Mouse (Mus musculus) CH12.LX (cell line): ENCODE data around the gene Ttn. TPM values are rescaled to one million over a fixed set of nuclear protein-coding genes. Genes with fewer than 3 reads are reported as not detected.

Experiments
- DNase-seq: peaks from one replicate; pipeline ENCODE4 v3.0.0-alpha.2; 2013; ENCODE audit errors: extremely low read depth
- H3K27ac ChIP-seq: 2 replicates; pipeline ENCODE4 v1.5.1; 2012; ENCODE audit warnings: low read depth, mild to moderate bottlenecking, control low read depth, moderate library complexity; ENCODE audit not compliant: insufficient read depth
- H3K27me3 ChIP-seq: replicated peaks from 2 replicates; pipeline ENCODE3; 2012; ENCODE audit warnings: inconsistent platforms
- H3K36me3 ChIP-seq, 2 experiments: replicated peaks in 1 of 2; 2 replicates each; pipeline versions ENCODE3 to v1.6.1; 2012; ENCODE audit warnings: inconsistent platforms in 1 of 2, low read length in 1 of 2, mild to moderate bottlenecking in 1 of 2, mixed read lengths in 1 of 2, moderate library complexity in 1 of 2; ENCODE audit not compliant: control insufficient read depth in 1 of 2, insufficient read depth in 1 of 2
- H3K4me1 ChIP-seq, 2 experiments: 2 replicates each; pipeline ENCODE4 v1.6.1; 2012; ENCODE audit warnings: inconsistent platforms in 1 of 2, moderate library complexity in 1 of 2; ENCODE audit not compliant: insufficient read depth in 2 of 2, control insufficient read depth in 1 of 2
- H3K4me2 ChIP-seq: 2 replicates; pipeline ENCODE4 v1.6.1; 2012; ENCODE audit warnings: low read depth, mild to moderate bottlenecking, control low read depth; ENCODE audit not compliant: poor library complexity, insufficient read depth, severe bottlenecking
- H3K4me3 ChIP-seq, 3 experiments: fragments of 150-350 bp in 1 of 3; sonication (generic) in 1 of 3; replicated peaks in 1 of 3; 2 replicates each; pipeline versions ENCODE3 to v1.5.1; 2011 to 2012; ENCODE audit warnings: low read depth in 2 of 3, low read length in 2 of 3, mild to moderate bottlenecking in 2 of 3, moderate library complexity in 2 of 3, control low read depth in 1 of 3, improper control_type of control experiment in 1 of 3, inconsistent platforms in 1 of 3, mixed read lengths in 1 of 3; ENCODE audit not compliant: poor library complexity in 1 of 3
- H3K79me2 ChIP-seq: replicated peaks from 2 replicates; pipeline ENCODE4 v1.6.1; 2012; ENCODE audit warnings: mild to moderate bottlenecking, moderate library complexity; ENCODE audit not compliant: control insufficient read depth, poor library complexity, insufficient read depth, severe bottlenecking; ENCODE audit errors: extremely low read depth
- H3K9ac ChIP-seq: 2 replicates; pipeline ENCODE4 v1.6.1; 2012; ENCODE audit warnings: low read depth, mild to moderate bottlenecking, control low read depth, moderate library complexity; ENCODE audit not compliant: insufficient read depth
- H3K9me3 ChIP-seq: replicated peaks from 2 replicates; pipeline ENCODE3; 2012; ENCODE audit warnings: low read length, inconsistent platforms, mixed read lengths
- CHD1 ChIP-seq: IDR thresholded peaks from 2 replicates; pipeline ENCODE4 v1.6.1; 2012; ENCODE audit warnings: low read depth, low read length, improper control_type of control experiment, inconsistent platforms
- E2F4 ChIP-seq: IDR thresholded peaks from 2 replicates; pipeline ENCODE4 v1.6.1; 2011; ENCODE audit warnings: low read depth, low read length, improper control_type of control experiment; ENCODE audit not compliant: insufficient replicate concordance
- EP300 ChIP-seq: IDR thresholded peaks from 2 replicates; pipeline ENCODE4 v1.6.1; 2011; ENCODE audit warnings: low read length, improper control_type of control experiment
- GABPA ChIP-seq: IDR thresholded peaks from 2 replicates; pipeline ENCODE4 v1.6.1; 2012; ENCODE audit warnings: low read depth, low read length, improper control_type of control experiment, inconsistent platforms; ENCODE audit not compliant: insufficient replicate concordance
- IRF4 ChIP-seq: IDR thresholded peaks from 2 replicates; pipeline ENCODE4 v1.6.1; 2014; ENCODE audit warnings: low read depth, mild to moderate bottlenecking, inconsistent platforms, low read length, improper control_type of control experiment
- JUN ChIP-seq: IDR thresholded peaks from 2 replicates; pipeline ENCODE4 v1.6.1; 2011; ENCODE audit warnings: low read depth, mild to moderate bottlenecking, low read length, improper control_type of control experiment, moderate library complexity; ENCODE audit not compliant: insufficient read depth
- KAT2A ChIP-seq: IDR thresholded peaks from 2 replicates; pipeline ENCODE4 v1.6.1; 2012; ENCODE audit warnings: low read length, improper control_type of control experiment, inconsistent platforms; ENCODE audit not compliant: insufficient replicate concordance
- MAFK ChIP-seq: IDR thresholded peaks from 2 replicates; pipeline ENCODE4 v1.6.1; 2011; ENCODE audit warnings: low read length, improper control_type of control experiment; ENCODE audit not compliant: insufficient replicate concordance
- MAX ChIP-seq: IDR thresholded peaks from 2 replicates; pipeline ENCODE4 v1.6.1; 2011; ENCODE audit warnings: low read length, improper control_type of control experiment
- MAZ ChIP-seq: IDR thresholded peaks from 2 replicates; pipeline ENCODE4 v1.6.1; 2012; ENCODE audit warnings: low read depth, mild to moderate bottlenecking, inconsistent platforms, low read length, improper control_type of control experiment, moderate library complexity
- MEF2A ChIP-seq: IDR thresholded peaks from 2 replicates; pipeline ENCODE4 v1.6.1; 2014; ENCODE audit warnings: low read depth, mild to moderate bottlenecking, inconsistent platforms, low read length, improper control_type of control experiment, borderline replicate concordance
- NELFE ChIP-seq: IDR thresholded peaks from 2 replicates; pipeline ENCODE4 v1.6.1; 2011; ENCODE audit warnings: low read depth, low read length, improper control_type of control experiment
- NRF1 ChIP-seq: IDR thresholded peaks from 2 replicates; pipeline ENCODE4 v1.6.1; 2014; ENCODE audit warnings: low read depth, mild to moderate bottlenecking, inconsistent platforms, low read length, improper control_type of control experiment, moderate library complexity
- POLR2AphosphoS2 ChIP-seq: IDR thresholded peaks from 2 replicates; pipeline ENCODE4 v1.6.1; 2011; ENCODE audit warnings: low read depth, low read length, improper control_type of control experiment
- RAD21 ChIP-seq: IDR thresholded peaks from 2 replicates; pipeline ENCODE4 v1.6.1; 2011; ENCODE audit warnings: low read depth, mild to moderate bottlenecking, low read length, improper control_type of control experiment, moderate library complexity
- RCOR1 ChIP-seq: conservative IDR thresholded peaks from 2 replicates; pipeline ENCODE4 v1.6.1; 2012; ENCODE audit warnings: low read depth, mild to moderate bottlenecking, inconsistent platforms, low read length, improper control_type of control experiment
- UBTF ChIP-seq: IDR thresholded peaks from 2 replicates; pipeline ENCODE4 v1.6.1; 2012; ENCODE audit warnings: low read depth, mild to moderate bottlenecking, inconsistent platforms, low read length, improper control_type of control experiment, moderate library complexity
- ZC3H11A ChIP-seq: IDR thresholded peaks from 2 replicates; pipeline ENCODE4 v1.6.1; 2012; ENCODE audit warnings: low read depth, mild to moderate bottlenecking, inconsistent platforms, low read length, improper control_type of control experiment
- ZMIZ1 ChIP-seq: IDR thresholded peaks from 2 replicates; pipeline ENCODE4 v1.6.1; 2012; ENCODE audit warnings: low read depth, mild to moderate bottlenecking, inconsistent platforms, low read length, improper control_type of control experiment
- ZNF384 ChIP-seq: IDR thresholded peaks from 2 replicates; pipeline ENCODE4 v1.6.1; 2012; ENCODE audit warnings: low read depth, low read length, improper control_type of control experiment, inconsistent platforms
- dilution Hi-C: fragments of 300-500 bp; cut with MboI; formaldehyde crosslinking; loops from 2 replicates; pipeline ENCODE4 v1.14.3; 2020; ENCODE audit warnings: low sequenced_read_pairs; ENCODE audit not compliant: extremely low pct_unique_long_range_greater_than_20kb, extremely low pct_ligation_motif_present
- in situ Hi-C: fragments of 300-500 bp; cut with MboI; formaldehyde crosslinking; loops from 3 replicates; pipeline ENCODE4 v1.14.3; 2019; ENCODE audit warnings: low sequenced_read_pairs, low pct_ligation_motif_present, low pct_unique_long_range_greater_than_20kb, mixed read lengths
- polyA plus RNA-seq: library from polyadenylated mRNA; unstranded; fragments of >175 nt; gene quantifications from 2 replicates; pipeline ENCODE4 v1.2.1, GENCODE M21; 2012; ENCODE audit warnings: low read depth; ENCODE audit not compliant: insufficient read length
- total RNA-seq, 2 experiments: library from RNA; depleted of rRNA; stranded (reverse); fragments of 300-350 nt in 1 of 2; fragments of >200 nt in 1 of 2; gene quantifications; 2 replicates each; pipeline ENCODE4 v1.2.3; 2012 to 2014

The Ttn gene
- total and polyA plus RNA-seq, 3 experiments = 0.23 to 4.2 (median 0.60) TPM

DNA sequence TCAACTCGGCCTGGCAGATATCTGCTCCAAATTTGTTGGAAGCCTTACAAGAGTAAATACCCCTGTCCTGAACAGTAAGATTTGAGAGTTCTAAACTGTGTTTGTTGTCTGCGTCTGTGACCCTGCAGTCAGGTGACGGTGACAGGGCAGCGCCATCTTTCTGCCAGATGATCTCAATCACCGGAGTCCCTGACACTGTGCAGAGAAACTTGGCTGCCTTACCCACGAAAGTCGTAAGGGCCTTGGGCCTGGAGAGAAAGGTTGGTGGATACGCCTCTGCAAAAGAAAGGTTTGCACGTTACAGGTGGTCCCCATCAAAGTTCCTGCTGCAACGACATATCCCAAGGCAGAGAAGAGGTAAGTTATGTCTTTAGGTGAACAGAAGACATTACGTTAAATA, 79.0 kb downstream of the Ttn start:
- H3K79me2 ChIP-seq = no peaks in the 10 kb centered on the region
- TF ChIP-seq JUN (no peak), ZC3H11A (no peak), ZMIZ1 (no peak), GABPA (no peak), MAX (no peak), NELFE (no peak), MAFK (no peak), RAD21 (no peak)
- no peaks in the 10 kb centered on the region for H3K36me3 ChIP-seq
- in situ Hi-C loops = no loop called here
- H3K4me3 ChIP-seq = no peak overlapping the region
- no peak overlapping the region for H3K9ac ChIP-seq
- H3K4me1 ChIP-seq = no peaks in the 10 kb centered on the region
- no peak for DNase-seq
- no peak overlapping the region for H3K27ac ChIP-seq
- H3K27me3 ChIP-seq = no peaks in the 10 kb centered on the region
- dilution Hi-C loops = no loop called here
- H3K4me2 ChIP-seq = no peak overlapping the region
- H3K9me3 ChIP-seq = no peaks in the 10 kb centered on the region

DNA sequence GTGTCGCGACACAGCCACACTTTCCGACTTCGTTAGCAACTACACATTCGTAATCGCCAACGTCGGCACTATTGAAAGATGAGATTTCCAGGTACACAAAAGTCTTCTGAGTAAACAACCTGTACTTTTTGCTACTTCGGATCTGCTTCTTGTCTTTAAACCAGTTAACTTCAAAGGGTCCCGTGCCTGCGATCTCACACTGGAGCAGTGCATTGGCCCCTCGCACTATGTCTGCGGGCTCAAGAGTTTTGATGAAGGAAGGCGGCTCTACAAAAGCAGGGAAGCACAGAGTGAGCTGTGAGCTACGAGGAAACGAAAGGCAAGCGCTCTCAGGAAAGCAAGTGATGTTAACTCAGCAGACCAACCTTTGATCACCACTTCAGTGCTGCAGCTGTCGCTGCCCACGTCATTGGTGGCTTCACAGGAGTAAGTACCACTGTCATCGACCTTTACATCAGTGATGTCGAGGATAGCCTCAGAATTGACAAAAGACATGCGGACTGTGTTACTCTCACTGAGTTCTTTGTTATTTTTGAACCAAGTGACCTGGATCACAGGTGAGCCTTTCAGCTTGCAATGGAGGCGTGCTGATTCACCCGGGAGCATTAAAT, 80.8 kb downstream of the Ttn start:
- no peak for TF ChIP-seq MAZ
- no peak for TF ChIP-seq ZC3H11A
- no peak for TF ChIP-seq MAFK
- TF ChIP-seq RCOR1 = no peak
- TF ChIP-seq EP300 = no peak
- TF ChIP-seq ZNF384 = no peak
- TF ChIP-seq NELFE = no peak
- TF ChIP-seq CHD1 = no peak
- no peak for TF ChIP-seq KAT2A
- TF ChIP-seq GABPA = no peak
- TF ChIP-seq E2F4 = no peak
- TF ChIP-seq ZMIZ1 = no peak
- TF ChIP-seq POLR2AphosphoS2 = no peak
- TF ChIP-seq UBTF = no peak
- no peak for TF ChIP-seq NRF1
- no peak for TF ChIP-seq RAD21
- TF ChIP-seq MEF2A = no peak
- TF ChIP-seq IRF4 = no peak
- dilution Hi-C loops = no loop called here
- Histone ChIP-seq H3K4me3 (no peak overlapping the region), H3K9me3 (no peaks in the 10 kb centered on the region), H3K4me1 (no peaks in the 10 kb centered on the region), H3K9ac (no peak overlapping the region), H3K27ac (no peak overlapping the region), H3K27me3 (no peaks in the 10 kb centered on the region), H3K4me2 (no peak overlapping the region), H3K79me2 (no peaks in the 10 kb centered on the region), H3K36me3 (no peaks in the 10 kb centered on the region)
- DNase-seq = no peak
- in situ Hi-C loops = no loop called here
